Mouse (Mus musculus) lung, embryonic 16.5 days (tissue): ENCODE results near the gene Arhgef38. TPM values are rescaled to one million over a fixed set of nuclear protein-coding genes. Genes with fewer than 3 reads are reported as not detected.

Source experiments
- ATAC-seq: fragments of 200-750 bp; cut with Nextera tagmentation; 2 replicates; pipeline ENCODE4 v1.8.0; 2017; ENCODE audit warnings: low read depth, mild to moderate bottlenecking, moderate library complexity
- H3K27ac ChIP-seq: fragments of 300-500 bp; sonication (generic); 2 replicates; pipeline ENCODE4 v1.5.1; 2014; ENCODE audit warnings: mild to moderate bottlenecking, control low read depth, low read length
- H3K27me3 ChIP-seq: fragments of 300-500 bp; sonication (generic); 2 replicates; pipeline ENCODE4 v1.6.1; 2014; ENCODE audit warnings: low read depth, low read length, mixed read lengths; ENCODE audit not compliant: control insufficient read depth, insufficient read depth
- H3K36me3 ChIP-seq: fragments of 300-500 bp; sonication (generic); 2 replicates; pipeline ENCODE4 v1.6.1; 2014; ENCODE audit warnings: low read length; ENCODE audit not compliant: control insufficient read depth, insufficient read depth
- H3K4me1 ChIP-seq: fragments of 300-500 bp; sonication (generic); replicated peaks from 2 replicates; pipeline ENCODE4 v1.6.1; 2014; ENCODE audit warnings: low read length, mixed read lengths; ENCODE audit not compliant: control insufficient read depth, insufficient read depth
- H3K4me2 ChIP-seq: fragments of 300-500 bp; sonication (generic); 2 replicates; pipeline ENCODE4 v1.6.1; 2014; ENCODE audit warnings: low read depth, low read length, control low read depth
- H3K4me3 ChIP-seq: fragments of 300-500 bp; sonication (generic); 2 replicates; pipeline ENCODE4 v1.5.1; 2014; ENCODE audit warnings: mild to moderate bottlenecking, low read length, control low read depth
- H3K9ac ChIP-seq: fragments of 300-500 bp; sonication (generic); 2 replicates; pipeline ENCODE4 v1.6.1; 2014; ENCODE audit warnings: low read length, control low read depth
- H3K9me3 ChIP-seq: fragments of 300-500 bp; sonication (generic); 2 replicates; pipeline ENCODE4 v1.6.1; 2016; ENCODE audit warnings: low read length; ENCODE audit not compliant: control insufficient read depth
- WGBS: fragments of 180-500 bp; shearing (Covaris S2); extraction: QIAGEN DNeasy Blood & Tissue Kit; methylation state at CpG from one replicate; pipeline ENCODE4 v1.1.7; 2014; 5-methylcytosine and 5-hydroxymethylcytosine counted together
- polyA plus RNA-seq: library from polyadenylated mRNA; unstranded; fragments of >200 nt; fragmentation: Nextera tagmentation; extraction: Ambion mirVana; gene quantifications from 2 replicates; pipeline ENCODE4 v1.2.1, GENCODE M21; 2015

Gene Arhgef38
- polyA plus RNA-seq, 1 experiment from 2014 or later: 1.2 TPM

GRCm38 (mm10) chr3:133176033-133176750 lies 58.6 kb downstream of the Arhgef38 start:
- H3K4me3 ChIP-seq: no peak overlapping the region

GRCm38 (mm10) chr3:133172291-133172690 lies 62.5 kb downstream of the Arhgef38 start:
- Histone ChIP-seq H3K9me3 (no peaks in the 10 kb centered on the region), H3K36me3 (no peaks in the 10 kb centered on the region), H3K27me3 (no peaks in the 10 kb centered on the region), H3K4me3 (no peak overlapping the region), H3K27ac (no peak overlapping the region), H3K9ac (no peak overlapping the region), H3K4me2 (no peak overlapping the region), H3K4me1 (no peaks in the 10 kb centered on the region)
- ATAC-seq: no peak
- WGBS: 76% methylated on average over 4 of the region's 4 CpGs

More at GRCm38 (mm10) chr3:133176033-133176750, 58.6 kb downstream of the Arhgef38 start:
- Histone ChIP-seq H3K4me2 (no peak overlapping the region), H3K4me1 (no peaks in the 10 kb centered on the region), H3K9ac (no peak overlapping the region), H3K27me3 (no peaks in the 10 kb centered on the region), H3K9me3 (no peaks in the 10 kb centered on the region), H3K36me3 (no peaks in the 10 kb centered on the region), H3K27ac (no peak overlapping the region)
- 62% methylated on average over 12 of the region's 12 CpGs for WGBS
- ATAC-seq: no peak

GRCm38 (mm10) chr3:133169737-133170136 lies 65.0 kb downstream of the Arhgef38 start:
- Histone ChIP-seq H3K27me3 (no peaks in the 10 kb centered on the region), H3K4me2 (no peak overlapping the region), H3K27ac (no peak overlapping the region), H3K9me3 (no peaks in the 10 kb centered on the region), H3K4me1 (no peaks in the 10 kb centered on the region), H3K4me3 (no peak overlapping the region), H3K36me3 (no peaks in the 10 kb centered on the region), H3K9ac (no peak overlapping the region)
- ATAC-seq: no peak
- 51% methylated on average over 7 of the region's 7 CpGs for WGBS

- Histone ChIP-seq H3K36me3 (no peaks in the 10 kb centered on the region), H3K9me3 (no peaks in the 10 kb centered on the region), H3K4me1 (no peaks in the 10 kb centered on the region), H3K27ac (no peak overlapping the region), H3K4me2 (no peak overlapping the region), H3K27me3 (no peaks in the 10 kb centered on the region), H3K9ac (no peak overlapping the region), H3K4me3 (no peak overlapping the region)
- ATAC-seq: no peak
- 81% methylated on average over 6 of the region's 6 CpGs for WGBS
These were observed 67.2 kb downstream of the Arhgef38 start for GRCm38 (mm10) chr3:133167550-133167949.

GRCm38 (mm10) chr3:133165130-133165529 lies 69.6 kb downstream of the Arhgef38 start:
- no peaks in the 10 kb centered on the region for H3K9me3 ChIP-seq
- no peak overlapping the region for H3K9ac ChIP-seq
- H3K4me1 ChIP-seq: no peaks in the 10 kb centered on the region
- no peak overlapping the region for H3K4me3 ChIP-seq
- ATAC-seq: no peak
- no peak overlapping the region for H3K4me2 ChIP-seq
- WGBS: 26% methylated on average over 1 of the region's 1 CpGs
- no peaks in the 10 kb centered on the region for H3K27me3 ChIP-seq
- H3K36me3 ChIP-seq: no peaks in the 10 kb centered on the region
- no peak overlapping the region for H3K27ac ChIP-seq

- no peaks in the 10 kb centered on the region for H3K4me1 ChIP-seq
- no peak overlapping the region for H3K9ac ChIP-seq
- no peak for ATAC-seq
- no peak overlapping the region for H3K4me3 ChIP-seq
- 82% methylated on average over 6 of the region's 6 CpGs for WGBS
- no peak overlapping the region for H3K4me2 ChIP-seq
- no peak overlapping the region for H3K27ac ChIP-seq
- H3K9me3 ChIP-seq: no peaks in the 10 kb centered on the region
- H3K36me3 ChIP-seq: no peaks in the 10 kb centered on the region
- H3K27me3 ChIP-seq: no peaks in the 10 kb centered on the region
These were observed 70.8 kb downstream of the Arhgef38 start for GRCm38 (mm10) chr3:133163913-133164406.

- WGBS: 59% methylated on average over 7 of the region's 7 CpGs
- no peak for ATAC-seq
- H3K4me3 ChIP-seq: no peak overlapping the region
These were observed 71.6 kb downstream of the Arhgef38 start for GRCm38 (mm10) chr3:133163174-133163573.

GRCm38 (mm10) chr3:133161407-133161806 lies 73.3 kb downstream of the Arhgef38 start:
- ATAC-seq: no peak
- Histone ChIP-seq H3K27me3 (no peaks in the 10 kb centered on the region), H3K4me2 (no peak overlapping the region), H3K27ac (no peak overlapping the region), H3K9ac (no peak overlapping the region), H3K4me1 (no peaks in the 10 kb centered on the region), H3K36me3 (no peaks in the 10 kb centered on the region), H3K4me3 (no peak overlapping the region), H3K9me3 (no peaks in the 10 kb centered on the region)
- WGBS: 90% methylated on average over 1 of the region's 1 CpGs

More at GRCm38 (mm10) chr3:133163174-133163573, 71.6 kb downstream of the Arhgef38 start:
- Histone ChIP-seq H3K4me2 (no peak overlapping the region), H3K9ac (no peak overlapping the region), H3K27ac (no peak overlapping the region), H3K9me3 (no peaks in the 10 kb centered on the region), H3K36me3 (no peaks in the 10 kb centered on the region), H3K27me3 (no peaks in the 10 kb centered on the region), H3K4me1 (no peaks in the 10 kb centered on the region)

- 45% methylated on average over 5 of the region's 5 CpGs for WGBS
- no peak overlapping the region for H3K4me2 ChIP-seq
- H3K27me3 ChIP-seq: no peaks in the 10 kb centered on the region
- H3K27ac ChIP-seq: no peak overlapping the region
- no peak overlapping the region for H3K9ac ChIP-seq
- H3K4me3 ChIP-seq: no peak overlapping the region
- H3K4me1 ChIP-seq: no peaks in the 10 kb centered on the region
- ATAC-seq: no peak
- H3K36me3 ChIP-seq: no peaks in the 10 kb centered on the region
- H3K9me3 ChIP-seq: no peaks in the 10 kb centered on the region
These were observed 76.5 kb downstream of the Arhgef38 start for GRCm38 (mm10) chr3:133158260-133158659.
